Mouse (Mus musculus): ENCODE measurements around the gene Tmem9. TPM values are rescaled to one million over a fixed set of nuclear protein-coding genes. Genes with fewer than 3 reads are reported as not detected.
A peak's percentile ranks its signal among the peaks of the same experiment; 100 is the strongest.

The Tmem9 gene
- total RNA-seq (2015) (2.5 and 3.9 TPM in 2 replicates), total RNA-seq (2017) (2.8 and 3.7 TPM in 2 replicates)

- ATAC-seq (ENCODE audit: poor library complexity, severe bottlenecking): peak; percentile 99
Measured at GRCm38 (mm10) chr1:136007211-136008158, at the start of gene Tmem9. Gene Tmem9 (plus strand): TSS chr1:136008150.

GRCm38 (mm10) chr1:135958483-135958882 lies 49.5 kb upstream of the Tmem9 start:
- ATAC-seq (ENCODE audit: poor library complexity, severe bottlenecking): 0 out of 2 replicates have a peak, but pooled peaks have one; percentile 38

- ATAC-seq (ENCODE audit: poor library complexity, severe bottlenecking): no peak
Measured at GRCm38 (mm10) chr1:135963177-135963576, 44.8 kb upstream of the Tmem9 start.

GRCm38 (mm10) chr1:135964561-135964960 lies 43.4 kb upstream of the Tmem9 start:
- ATAC-seq (ENCODE audit: poor library complexity, severe bottlenecking): no peak

GRCm38 (mm10) chr1:135967739-135968138 lies 40.2 kb upstream of the Tmem9 start:
- ATAC-seq (ENCODE audit: poor library complexity, severe bottlenecking): no peak

- no peak for ATAC-seq (ENCODE audit: poor library complexity, severe bottlenecking)
Measured at GRCm38 (mm10) chr1:135970486-135970885, 37.5 kb upstream of the Tmem9 start.

- no peak for ATAC-seq (ENCODE audit: poor library complexity, severe bottlenecking)
Measured at GRCm38 (mm10) chr1:135972576-135972975, 35.4 kb upstream of the Tmem9 start.

- no peak for ATAC-seq (ENCODE audit: poor library complexity, severe bottlenecking)
Measured at GRCm38 (mm10) chr1:135984105-135984504, 23.8 kb upstream of the Tmem9 start.

- ATAC-seq (ENCODE audit: poor library complexity, severe bottlenecking): no peak
Measured at GRCm38 (mm10) chr1:135989876-135990275, 18.1 kb upstream of the Tmem9 start.

GRCm38 (mm10) chr1:135993470-135993869 lies 14.5 kb upstream of the Tmem9 start:
- no peak for ATAC-seq (ENCODE audit: poor library complexity, severe bottlenecking)

- ATAC-seq (ENCODE audit: poor library complexity, severe bottlenecking): no peak
Measured at GRCm38 (mm10) chr1:135997537-135997936, 10.4 kb upstream of the Tmem9 start.

GRCm38 (mm10) chr1:135999720-136000287 lies 8.1 kb upstream of the Tmem9 start:
- ATAC-seq (ENCODE audit: poor library complexity, severe bottlenecking): no peak

GRCm38 (mm10) chr1:136001438-136001837 lies 6.5 kb upstream of the Tmem9 start:
- no peak for ATAC-seq (ENCODE audit: poor library complexity, severe bottlenecking)

GRCm38 (mm10) chr1:136006292-136006748 lies 1.6 kb upstream of the Tmem9 start, which contains the start of gene Igfn1:
Gene Igfn1 (minus strand): TSS chr1:136006342.
- no peak for ATAC-seq (ENCODE audit: poor library complexity, severe bottlenecking)

GRCm38 (mm10) chr1:136008159-136008533 lies 196 bp downstream of the Tmem9 start:
- peak; percentile 43 for ATAC-seq (ENCODE audit: poor library complexity, severe bottlenecking)

- ATAC-seq (ENCODE audit: poor library complexity, severe bottlenecking): no peak
Measured at GRCm38 (mm10) chr1:136010247-136010646, 2.3 kb downstream of the Tmem9 start.

- ATAC-seq (ENCODE audit: poor library complexity, severe bottlenecking): no peak
Measured at GRCm38 (mm10) chr1:136013513-136013912, 5.6 kb downstream of the Tmem9 start.

GRCm38 (mm10) chr1:136014796-136015502 lies 7.0 kb downstream of the Tmem9 start:
- no peak for ATAC-seq (ENCODE audit: poor library complexity, severe bottlenecking)

- ATAC-seq (ENCODE audit: poor library complexity, severe bottlenecking): peak; percentile 4; the same call in 1 of the 2 replicates
Measured at GRCm38 (mm10) chr1:136017307-136017706, 9.4 kb downstream of the Tmem9 start.

GRCm38 (mm10) chr1:136017907-136018313 lies 10.0 kb downstream of the Tmem9 start:
- ATAC-seq (ENCODE audit: poor library complexity, severe bottlenecking): peak; percentile 97

All from megakaryocyte, adult 5-6 weeks (primary cell).